Mouse (Mus musculus) neural tube, embryonic 13.5 days (tissue): Measurements from ENCODE around the gene Rapgef4. TPM values are rescaled to one million over a fixed set of nuclear protein-coding genes. Genes with fewer than 3 reads are reported as not detected.
A peak's percentile ranks its signal among the peaks of the same experiment; 100 is the strongest.

Experiments used
- ATAC-seq: fragments of 200-750 bp; cut with Nextera tagmentation; 2 replicates; pipeline ENCODE4 v1.8.0; 2017; ENCODE audit warnings: low read depth, mild to moderate bottlenecking, moderate TSS enrichment, moderate library complexity
- H3K27ac ChIP-seq: fragments of 300-500 bp; sonication (generic); replicated peaks from 2 replicates; pipeline ENCODE4 v1.5.1; 2015; ENCODE audit warnings: moderate library complexity, mild to moderate bottlenecking, inconsistent platforms
- H3K27me3 ChIP-seq: fragments of 300-500 bp; sonication (generic); 2 replicates; pipeline ENCODE4 v1.6.1; 2015; ENCODE audit warnings: mild to moderate bottlenecking, inconsistent platforms
- H3K36me3 ChIP-seq: fragments of 300-500 bp; sonication (generic); 2 replicates; pipeline ENCODE4 v1.6.1; 2015; ENCODE audit warnings: mild to moderate bottlenecking, inconsistent platforms
- H3K4me1 ChIP-seq: fragments of 300-500 bp; sonication (generic); replicated peaks from 2 replicates; pipeline ENCODE4 v1.6.1; 2015; ENCODE audit warnings: inconsistent platforms
- H3K4me2 ChIP-seq: fragments of 300-500 bp; sonication (generic); 2 replicates; pipeline ENCODE4 v1.6.1; 2015; ENCODE audit warnings: inconsistent platforms, mild to moderate bottlenecking, moderate library complexity
- H3K4me3 ChIP-seq: fragments of 300-500 bp; sonication (generic); 2 replicates; pipeline ENCODE4 v1.5.1; 2015; ENCODE audit warnings: mild to moderate bottlenecking, inconsistent platforms
- H3K9ac ChIP-seq: fragments of 300-500 bp; sonication (generic); 2 replicates; pipeline ENCODE4 v1.6.1; 2015; ENCODE audit warnings: moderate library complexity, mild to moderate bottlenecking, inconsistent platforms
- H3K9me3 ChIP-seq: fragments of 300-500 bp; sonication (generic); 2 replicates; pipeline ENCODE4 v1.6.1; 2016; ENCODE audit warnings: inconsistent platforms
- WGBS: fragments of 180-500 bp; shearing (Covaris S2); methylation state at CpG from one replicate; pipeline ENCODE4 v1.1.7; 2015; 5-methylcytosine and 5-hydroxymethylcytosine counted together
- polyA plus RNA-seq: library from polyadenylated mRNA; unstranded; fragments of >200 nt; fragmentation: Nextera tagmentation; extraction: Ambion mirVana; gene quantifications from 2 replicates; pipeline ENCODE4 v1.2.1, GENCODE M21; 2015

Rapgef4 gene
- polyA plus RNA-seq, 1 experiment from 2014 or later: 24.7 TPM

GRCm38 (mm10) chr2:72038651-72039251 is 57.7 kb downstream of the Rapgef4 start:
- WGBS: 23% methylated on average over 18 of the region's 18 CpGs
- Histone ChIP-seq H3K9me3 (no peaks in the 10 kb centered on the region), H3K27me3 (peaks cover 18% of the 10 kb centered on the region), H3K36me3 (no peaks in the 10 kb centered on the region), H3K9ac (peak overlapping the region; percentile 35; the same call in 1 of the 2 replicates), H3K27ac (0 out of 2 replicates have a peak overlapping the region, but pooled peaks have one; percentile 5), H3K4me3 (no peak overlapping the region), H3K4me1 (peaks cover 20% of the 10 kb centered on the region), H3K4me2 (peak overlapping the region; percentile 43)
- ATAC-seq: peak; percentile 13; the same call in 1 of the 2 replicates

- ATAC-seq: no peak
- H3K27me3 ChIP-seq: peaks cover 18% of the 10 kb centered on the region
- H3K27ac ChIP-seq: no peak overlapping the region
- H3K9me3 ChIP-seq: no peaks in the 10 kb centered on the region
- H3K4me1 ChIP-seq: peaks cover 20% of the 10 kb centered on the region
- no peak overlapping the region for H3K4me3 ChIP-seq
- H3K9ac ChIP-seq: no peak overlapping the region
- no peaks in the 10 kb centered on the region for H3K36me3 ChIP-seq
- H3K4me2 ChIP-seq: no peak overlapping the region; the same call in 1 of the 2 replicates
- WGBS: 21% methylated on average over 8 of the region's 8 CpGs
Observed at GRCm38 (mm10) chr2:72039522-72040045, 58.5 kb downstream of the Rapgef4 start.

- H3K4me3 ChIP-seq: no peak overlapping the region
- H3K27me3 ChIP-seq: peaks cover 15% of the 10 kb centered on the region
- H3K9ac ChIP-seq: no peak overlapping the region
- no peaks in the 10 kb centered on the region for H3K9me3 ChIP-seq
- 92% methylated on average over 6 of the region's 6 CpGs for WGBS
- H3K4me1 ChIP-seq: peaks cover 34% of the 10 kb centered on the region
- H3K4me2 ChIP-seq: no peak overlapping the region
- H3K27ac ChIP-seq: no peak overlapping the region
- no peaks in the 10 kb centered on the region for H3K36me3 ChIP-seq
- ATAC-seq: no peak
Observed at GRCm38 (mm10) chr2:72041087-72041486, 60.0 kb downstream of the Rapgef4 start.

- ATAC-seq: no peak
- Histone ChIP-seq H3K4me3 (no peak overlapping the region), H3K27ac (no peak overlapping the region), H3K9me3 (no peaks in the 10 kb centered on the region), H3K9ac (no peak overlapping the region), H3K27me3 (peaks cover 9% of the 10 kb centered on the region), H3K4me2 (no peak overlapping the region), H3K36me3 (no peaks in the 10 kb centered on the region), H3K4me1 (peaks cover 42% of the 10 kb centered on the region)
- 85% methylated on average over 10 of the region's 10 CpGs for WGBS
Observed at GRCm38 (mm10) chr2:72042093-72042492, 61.1 kb downstream of the Rapgef4 start.

DNA sequence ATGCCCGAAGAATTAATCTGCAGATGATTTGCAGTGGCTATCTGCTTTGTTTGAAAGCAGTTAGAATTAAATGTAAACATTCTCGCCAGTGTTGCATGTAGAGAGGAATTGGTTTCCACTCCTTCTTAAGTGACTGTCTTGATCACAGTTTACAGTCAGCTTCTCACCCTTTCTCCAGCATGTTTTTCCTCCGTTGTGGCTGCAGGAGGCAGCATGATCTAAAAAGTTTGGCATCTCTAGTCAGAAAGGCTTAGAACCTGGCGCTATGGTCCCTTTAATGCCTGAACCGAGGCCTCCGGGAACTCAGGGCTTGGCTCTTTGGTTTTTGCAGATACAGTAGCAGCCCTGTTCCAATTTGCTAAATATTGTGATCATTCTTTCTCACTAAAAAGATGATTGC is 63.2 kb downstream of the Rapgef4 start:
- H3K9ac ChIP-seq: no peak overlapping the region
- no peaks in the 10 kb centered on the region for H3K36me3 ChIP-seq
- WGBS: 52% methylated on average over 6 of the region's 6 CpGs
- H3K4me1 ChIP-seq: peaks cover 34% of the 10 kb centered on the region
- 0 out of 2 replicates have a peak, but pooled peaks cover 6% of the 10 kb centered on the region for H3K27me3 ChIP-seq
- ATAC-seq: no peak
- H3K9me3 ChIP-seq: no peaks in the 10 kb centered on the region
- H3K4me2 ChIP-seq: no peak overlapping the region
- H3K4me3 ChIP-seq: no peak overlapping the region
- no peak overlapping the region; the same call in 1 of the 2 replicates for H3K27ac ChIP-seq

GRCm38 (mm10) chr2:72045024-72045423 is 64.0 kb downstream of the Rapgef4 start:
- no peaks in the 10 kb centered on the region for H3K36me3 ChIP-seq
- H3K4me1 ChIP-seq: peaks cover 26% of the 10 kb centered on the region
- no peak overlapping the region for H3K27ac ChIP-seq
- H3K4me3 ChIP-seq: no peak overlapping the region
- no peak overlapping the region for H3K4me2 ChIP-seq
- H3K27me3 ChIP-seq: 0 out of 2 replicates have a peak, but pooled peaks cover 6% of the 10 kb centered on the region
- 0 out of 2 replicates have a peak, but pooled peaks have one; percentile 19 for ATAC-seq
- no peak overlapping the region for H3K9ac ChIP-seq
- 57% methylated on average over 8 of the region's 8 CpGs for WGBS
- H3K9me3 ChIP-seq: no peaks in the 10 kb centered on the region

DNA sequence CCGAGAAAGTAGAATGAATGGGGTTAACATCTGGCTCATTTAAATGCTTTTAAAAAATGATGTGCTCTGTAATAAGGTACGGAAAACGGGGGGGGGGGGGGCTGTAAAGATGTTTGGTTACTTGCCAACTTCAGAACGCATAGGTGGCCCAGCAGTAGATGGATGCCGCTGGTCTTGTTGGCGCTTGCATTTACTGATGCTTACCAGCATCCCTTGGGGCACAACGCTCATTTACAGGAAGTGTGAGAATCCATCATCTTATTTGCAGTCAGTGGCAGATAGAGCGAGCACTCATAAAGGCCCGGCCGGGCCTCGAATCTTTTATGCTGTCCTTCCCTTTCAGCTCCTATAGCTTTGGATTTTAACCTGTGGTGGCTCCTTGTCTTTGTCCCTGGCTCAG is 64.6 kb downstream of the Rapgef4 start:
- peak overlapping the region; percentile 39 for H3K27ac ChIP-seq
- H3K36me3 ChIP-seq: no peaks in the 10 kb centered on the region
- no peak overlapping the region for H3K4me2 ChIP-seq
- H3K9ac ChIP-seq: no peak overlapping the region
- 0 out of 2 replicates have a peak, but pooled peaks cover 4% of the 10 kb centered on the region for H3K27me3 ChIP-seq
- peaks cover 24% of the 10 kb centered on the region for H3K4me1 ChIP-seq
- WGBS: 40% methylated on average over 11 of the region's 11 CpGs
- H3K9me3 ChIP-seq: no peaks in the 10 kb centered on the region
- no peak for ATAC-seq
- H3K4me3 ChIP-seq: no peak overlapping the region

DNA sequence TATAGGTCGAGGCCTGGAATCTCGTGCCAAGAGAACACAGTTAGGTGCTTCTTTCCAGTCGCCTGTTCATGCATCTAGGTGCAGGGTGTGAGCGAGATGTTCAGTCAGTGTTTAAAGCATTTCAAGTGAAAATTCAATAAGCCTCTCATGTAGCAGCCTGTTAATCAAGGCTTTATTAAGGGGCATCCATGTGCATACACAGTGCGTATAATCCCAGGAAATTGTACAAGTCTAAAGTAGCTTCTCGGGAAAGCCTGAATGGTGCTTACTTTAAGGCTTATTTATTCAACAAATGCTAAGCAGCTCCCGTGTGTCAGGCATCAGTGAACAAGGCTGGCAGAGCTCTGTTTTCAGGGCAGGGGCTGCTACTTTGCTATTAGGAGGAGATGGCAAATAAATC is 69.4 kb downstream of the Rapgef4 start:
- Histone ChIP-seq H3K4me1 (peaks cover 18% of the 10 kb centered on the region), H3K4me3 (no peak overlapping the region), H3K4me2 (no peak overlapping the region), H3K27ac (0 out of 2 replicates have a peak overlapping the region, but pooled peaks have one; percentile 4), H3K9ac (no peak overlapping the region), H3K27me3 (no peaks in the 10 kb centered on the region), H3K36me3 (no peaks in the 10 kb centered on the region), H3K9me3 (no peaks in the 10 kb centered on the region)
- no peak for ATAC-seq
- 60% methylated on average over 7 of the region's 7 CpGs for WGBS

DNA sequence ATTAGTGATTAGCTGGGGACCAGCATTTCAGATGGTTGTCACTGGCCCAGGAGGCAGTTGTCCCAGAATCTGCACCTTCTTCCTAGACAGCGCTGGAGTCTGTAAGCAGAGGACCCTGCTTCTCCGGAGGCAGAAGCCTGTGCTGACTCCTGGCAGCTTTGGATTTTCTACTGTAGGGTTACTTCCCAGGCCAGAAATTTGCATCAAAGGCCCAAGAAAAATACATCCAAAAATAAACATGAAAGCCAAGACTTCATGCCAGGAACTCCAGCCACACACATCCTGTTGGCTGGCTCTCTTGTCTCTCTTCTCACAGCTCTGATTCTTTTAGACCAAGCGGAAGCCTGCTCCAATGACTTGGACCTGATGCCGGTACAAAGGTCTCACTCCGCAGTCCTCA is 73.2 kb downstream of the Rapgef4 start:
- 0 out of 2 replicates have a peak overlapping the region, but pooled peaks have one; percentile 22 for H3K9ac ChIP-seq
- peaks cover 14% of the 10 kb centered on the region; the same call in 1 of the 2 replicates for H3K4me1 ChIP-seq
- peak overlapping the region; percentile 13; the same call in 1 of the 2 replicates for H3K4me2 ChIP-seq
- no peaks in the 10 kb centered on the region for H3K36me3 ChIP-seq
- no peak overlapping the region for H3K4me3 ChIP-seq
- H3K9me3 ChIP-seq: no peaks in the 10 kb centered on the region
- H3K27ac ChIP-seq: 0 out of 2 replicates have a peak overlapping the region, but pooled peaks have one; percentile 13
- WGBS: 80% methylated on average over 5 of the region's 5 CpGs
- no peaks in the 10 kb centered on the region for H3K27me3 ChIP-seq
- no peak for ATAC-seq

GRCm38 (mm10) chr2:72054736-72055135 is 73.7 kb downstream of the Rapgef4 start:
- H3K27me3 ChIP-seq: no peaks in the 10 kb centered on the region
- H3K4me1 ChIP-seq: peaks cover 14% of the 10 kb centered on the region; the same call in 1 of the 2 replicates
- 83% methylated on average over 6 of the region's 6 CpGs for WGBS
- no peaks in the 10 kb centered on the region for H3K9me3 ChIP-seq
- no peak overlapping the region for H3K9ac ChIP-seq
- no peak for ATAC-seq
- H3K4me3 ChIP-seq: no peak overlapping the region
- no peaks in the 10 kb centered on the region for H3K36me3 ChIP-seq
- H3K27ac ChIP-seq: no peak overlapping the region
- no peak overlapping the region; the same call in 1 of the 2 replicates for H3K4me2 ChIP-seq

GRCm38 (mm10) chr2:72055476-72055875 is 74.4 kb downstream of the Rapgef4 start:
- Histone ChIP-seq H3K36me3 (no peaks in the 10 kb centered on the region), H3K4me3 (peak overlapping the region; percentile 18), H3K27ac (0 out of 2 replicates have a peak overlapping the region, but pooled peaks have one; percentile 23), H3K4me2 (peak overlapping the region; percentile 26), H3K9me3 (no peaks in the 10 kb centered on the region), H3K4me1 (peaks cover 14% of the 10 kb centered on the region; the same call in 1 of the 2 replicates), H3K27me3 (no peaks in the 10 kb centered on the region), H3K9ac (no peak overlapping the region)
- 74% methylated on average over 5 of the region's 5 CpGs for WGBS
- no peak for ATAC-seq

DNA sequence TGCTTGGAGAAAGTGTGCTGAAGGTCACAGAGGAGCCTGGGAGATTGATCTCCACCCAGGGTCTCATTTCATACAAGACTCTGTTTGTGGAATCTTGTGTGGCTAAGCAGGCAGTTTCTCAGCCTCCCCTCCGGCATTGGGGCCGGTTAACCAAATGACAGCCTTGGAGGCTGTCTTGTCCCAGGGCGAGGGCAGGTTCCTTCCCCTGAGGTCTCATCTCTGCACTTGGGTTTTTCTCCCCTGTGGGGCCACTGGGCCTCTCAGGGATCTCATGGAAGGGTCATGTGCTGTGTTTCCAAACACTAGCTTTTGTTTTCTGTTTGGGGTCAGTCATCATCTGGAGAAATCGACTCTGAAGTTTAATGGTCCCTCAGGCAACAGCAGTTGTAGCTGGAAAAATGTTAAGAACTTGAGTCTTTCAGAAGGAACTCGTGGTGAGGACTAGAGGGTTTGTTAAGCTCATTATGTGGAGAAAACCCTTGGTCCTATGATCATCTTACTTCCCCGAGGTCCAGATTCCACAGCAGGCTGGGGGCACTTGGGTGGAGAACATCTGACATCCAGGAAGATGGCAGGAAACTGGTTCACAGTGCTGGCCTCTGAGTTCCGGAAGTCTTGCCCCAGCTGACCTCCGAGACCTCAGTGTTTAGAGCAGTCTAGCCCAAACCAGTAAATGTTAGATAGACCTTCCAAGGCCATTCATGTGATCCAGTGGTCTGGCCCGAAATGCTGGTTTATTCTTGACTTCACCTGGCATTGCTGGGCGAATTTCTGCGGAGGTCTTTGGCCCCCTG is 75.2 kb downstream of the Rapgef4 start:
- Histone ChIP-seq H3K4me1 (peaks cover 14% of the 10 kb centered on the region; the same call in 1 of the 2 replicates), H3K9ac (no peak overlapping the region), H3K27ac (peak overlapping the region; percentile 18; the same call in 1 of the 2 replicates), H3K27me3 (no peaks in the 10 kb centered on the region), H3K9me3 (no peaks in the 10 kb centered on the region), H3K4me3 (no peak overlapping the region), H3K4me2 (peak overlapping the region; percentile 29), H3K36me3 (no peaks in the 10 kb centered on the region)
- no peak for ATAC-seq
- 63% methylated on average over 11 of the region's 11 CpGs for WGBS
